Mouse (Mus musculus) thymus, adult 2 months (tissue): ENCODE results near the gene Creld1. TPM values are rescaled to one million over a fixed set of nuclear protein-coding genes. Genes with fewer than 3 reads are reported as not detected.

Experiments
- DNase-seq: peaks from one replicate; pipeline ENCODE4 v3.0.0; 2021
- H3K27ac ChIP-seq: fragments of 200-500 bp; 2 replicates; pipeline ENCODE4 v1.5.1; 2012; ENCODE audit warnings: low read length, control low read depth; ENCODE audit not compliant: control insufficient read depth, insufficient read depth
- H3K27me3 ChIP-seq: fragments of 200-500 bp; 2 replicates; pipeline ENCODE4 v1.6.1; 2012; ENCODE audit warnings: mild to moderate bottlenecking, low read length, moderate library complexity, mixed read lengths; ENCODE audit not compliant: control insufficient read depth, insufficient read depth
- H3K36me3 ChIP-seq: fragments of 200-500 bp; 2 replicates; pipeline ENCODE4 v1.6.1; 2012; ENCODE audit warnings: mild to moderate bottlenecking, low read length, moderate library complexity; ENCODE audit not compliant: control insufficient read depth, insufficient read depth
- H3K4me1 ChIP-seq: fragments of 200-500 bp; replicated peaks from 2 replicates; pipeline ENCODE4 v1.6.1; 2012; ENCODE audit warnings: low read length; ENCODE audit not compliant: control insufficient read depth, insufficient read depth
- H3K4me3 ChIP-seq: fragments of 200-500 bp; 2 replicates; pipeline ENCODE4 v1.5.1; 2012; ENCODE audit warnings: mild to moderate bottlenecking, low read length, control low read depth, moderate library complexity; ENCODE audit not compliant: control insufficient read depth, insufficient read depth
- CTCF ChIP-seq: fragments of 200-500 bp; IDR thresholded peaks from 2 replicates; pipeline ENCODE4 v1.5.1; 2012; ENCODE audit warnings: mild to moderate bottlenecking, control low read depth, low read length, moderate library complexity, borderline replicate concordance; ENCODE audit not compliant: control insufficient read depth, poor library complexity, insufficient read depth; ENCODE audit errors: extremely low read depth
- POLR2A ChIP-seq: fragments of 200-500 bp; IDR thresholded peaks from 2 replicates; pipeline ENCODE4 v1.6.1; 2012; ENCODE audit warnings: mild to moderate bottlenecking, low read length, control low read depth, moderate library complexity; ENCODE audit not compliant: control insufficient read depth, poor library complexity, insufficient read depth; ENCODE audit errors: extremely low read depth
- WGBS: fragments of 180-500 bp; shearing (Covaris S2); methylation state at CpG from one replicate; pipeline ENCODE4 v1.1.7; 2018; 5-methylcytosine and 5-hydroxymethylcytosine counted together
- polyA plus RNA-seq: library from polyadenylated mRNA; depleted of rRNA; stranded (reverse); fragments of >200 nt; gene quantifications from 2 replicates; pipeline ENCODE4 v1.2.3, GENCODE M21; 2012

The Creld1 gene
- polyA plus RNA-seq, 1 experiment = 16.1 TPM

DNA sequence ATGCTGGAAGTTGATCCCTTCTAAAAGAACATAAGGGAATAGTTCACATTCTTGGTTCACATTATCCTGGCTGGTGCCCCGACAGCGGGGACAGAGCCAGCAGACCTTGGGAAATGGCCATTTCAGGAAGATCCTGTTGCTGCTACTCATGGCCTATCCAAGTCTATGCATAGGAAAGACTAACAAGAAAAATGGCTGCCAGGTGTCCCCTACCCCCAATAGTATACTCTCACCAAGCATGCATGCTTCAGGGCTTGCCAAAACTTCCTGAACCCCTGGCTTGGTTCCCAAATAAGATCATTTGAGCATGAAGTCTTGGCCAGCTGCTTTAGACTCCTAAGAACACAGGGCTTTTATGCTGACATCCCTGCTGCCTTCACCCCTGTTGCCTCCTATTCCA, 31.3 kb upstream of the Creld1 start:
- 84% methylated on average over 2 of the region's 2 CpGs for WGBS
- no peak overlapping the region for H3K27ac ChIP-seq
- no peak for TF ChIP-seq POLR2A
- TF ChIP-seq CTCF = no peak
- peaks cover 4% of the 10 kb centered on the region for H3K4me1 ChIP-seq
- H3K27me3 ChIP-seq = no peaks in the 10 kb centered on the region
- no peak for DNase-seq
- no peak overlapping the region for H3K4me3 ChIP-seq
- peaks cover 5% of the 10 kb centered on the region; the same call in 1 of the 2 replicates for H3K36me3 ChIP-seq

DNA sequence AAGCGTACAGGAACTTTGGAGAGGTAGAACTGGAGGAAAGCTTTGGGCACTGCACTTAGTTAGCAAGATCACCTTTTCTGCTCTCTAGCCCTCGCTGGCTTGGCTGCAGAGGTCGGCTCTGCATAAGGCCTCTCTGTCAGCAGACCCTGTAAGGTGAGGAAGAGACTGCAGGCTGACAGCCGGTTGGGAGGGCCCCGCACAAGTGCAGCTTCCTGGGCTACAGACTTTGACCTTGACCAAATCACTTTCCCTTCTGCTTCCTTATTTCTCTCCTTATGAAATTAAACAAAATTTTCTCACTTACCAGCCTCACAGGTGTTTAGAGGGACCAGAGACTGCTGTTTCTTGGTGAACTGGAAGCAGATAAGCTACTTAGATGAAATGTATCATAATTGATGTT, 28.1 kb upstream of the Creld1 start:
- no peaks in the 10 kb centered on the region for H3K27me3 ChIP-seq
- WGBS = 27% methylated on average over 5 of the region's 5 CpGs
- TF ChIP-seq POLR2A = no peak
- TF ChIP-seq CTCF = no peak
- peak overlapping the region; percentile 62; the same call in 1 of the 2 replicates for H3K27ac ChIP-seq
- DNase-seq = peak; percentile 28
- no peaks in the 10 kb centered on the region for H3K36me3 ChIP-seq
- H3K4me1 ChIP-seq = peaks cover 29% of the 10 kb centered on the region
- no peak overlapping the region for H3K4me3 ChIP-seq

DNA sequence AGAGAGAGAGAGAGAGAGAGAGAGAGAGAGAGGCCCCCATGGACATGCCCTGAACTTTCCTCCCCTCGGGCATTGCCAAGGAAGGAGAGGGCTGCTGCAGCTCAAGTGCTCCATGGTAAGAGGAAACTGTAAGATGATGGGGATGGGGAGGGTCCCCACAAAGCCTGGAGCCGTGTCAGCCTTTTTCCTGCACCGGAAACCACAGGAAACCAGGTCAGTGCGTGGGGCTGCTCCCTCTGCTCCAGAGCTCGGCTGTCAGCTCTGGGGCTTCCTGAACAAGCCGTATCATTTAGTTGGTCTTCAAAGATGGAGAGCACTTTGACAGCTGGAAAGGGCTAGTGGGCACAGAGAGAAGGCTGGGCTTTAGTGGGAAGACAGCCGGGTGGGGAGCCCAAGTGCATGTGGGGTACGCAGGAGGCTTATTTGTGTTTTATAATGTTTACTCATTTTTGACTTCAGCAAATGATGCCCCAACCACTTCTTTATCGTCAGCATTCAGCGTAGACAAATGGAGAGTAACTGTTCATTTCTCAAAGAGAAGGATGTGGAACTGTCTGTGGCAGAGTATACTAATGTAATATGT, 25.1 kb upstream of the Creld1 start, which contains the start of gene Il17re:
TSS of gene Il17re (plus strand) at position 533 of the 583 bp plus-strand sequence.
- H3K4me3 ChIP-seq = peak within 1 kb of the TSS; percentile 21
- no peak for TF ChIP-seq POLR2A
- no peak for TF ChIP-seq CTCF
- 8% methylated on average over 10 of the region's 10 CpGs for WGBS

DNA sequence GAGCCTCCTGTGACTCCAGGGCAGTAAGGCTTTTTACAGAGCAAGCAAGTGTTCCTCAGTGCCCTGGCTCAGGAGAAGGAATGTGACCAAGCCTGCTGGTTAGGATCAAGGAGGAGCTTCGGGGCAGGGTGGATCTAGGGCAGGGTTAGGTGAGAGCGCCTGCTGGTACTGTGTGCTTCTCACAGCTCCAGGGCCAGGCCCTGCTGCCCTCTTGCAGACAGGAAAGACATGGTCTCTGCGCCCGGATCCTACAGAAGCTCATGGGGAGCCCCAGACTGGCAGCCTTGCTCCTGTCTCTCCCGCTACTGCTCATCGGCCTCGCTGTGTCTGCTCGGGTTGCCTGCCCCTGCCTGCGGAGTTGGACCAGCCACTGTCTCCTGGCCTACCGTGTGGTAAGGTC, 24.5 kb upstream of the Creld1 start:
- WGBS = 50% methylated on average over 10 of the region's 10 CpGs
- TF ChIP-seq CTCF (no peak), POLR2A (no peak)
- H3K27me3 ChIP-seq = no peaks in the 10 kb centered on the region
- H3K4me3 ChIP-seq = peak overlapping the region; percentile 21
- H3K4me1 ChIP-seq = peaks cover 29% of the 10 kb centered on the region
- DNase-seq = peak; percentile 25
- peak overlapping the region; percentile 82 for H3K27ac ChIP-seq
- no peaks in the 10 kb centered on the region for H3K36me3 ChIP-seq

More for the DNA sequence above, 25.1 kb upstream of the Creld1 start, which contains the start of gene Il17re:
- H3K4me1 ChIP-seq = peaks cover 29% of the 10 kb centered on the region
- peak; percentile 61 for DNase-seq
- no peaks in the 10 kb centered on the region for H3K36me3 ChIP-seq
- peak within 1 kb of the TSS; percentile 82 for H3K27ac ChIP-seq
- H3K27me3 ChIP-seq = no peaks in the 10 kb centered on the region

DNA sequence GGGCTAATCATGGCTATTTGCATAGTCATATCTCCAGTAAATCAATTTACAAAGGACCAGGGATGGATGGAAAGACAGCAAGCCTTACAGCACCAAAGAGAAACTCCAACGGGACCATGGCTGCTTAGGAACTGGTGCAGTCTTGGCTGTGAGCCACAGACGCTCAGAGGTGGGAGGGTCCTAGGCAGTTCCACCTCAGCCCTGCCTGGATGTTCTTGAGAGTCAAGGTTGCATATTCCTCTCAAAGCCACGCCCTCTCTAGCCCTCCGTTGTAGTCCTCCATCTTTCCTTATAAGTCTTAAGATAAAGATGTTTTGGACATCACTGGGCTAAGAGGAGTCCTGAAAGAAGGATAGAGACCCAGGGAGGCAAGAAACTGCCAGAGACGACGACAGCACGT, 19.1 kb upstream of the Creld1 start:
- Histone ChIP-seq H3K4me1 (peaks cover 4% of the 10 kb centered on the region), H3K4me3 (no peak overlapping the region), H3K27ac (no peak overlapping the region), H3K36me3 (no peaks in the 10 kb centered on the region), H3K27me3 (no peaks in the 10 kb centered on the region)
- 91% methylated on average over 7 of the region's 7 CpGs for WGBS
- no peak for TF ChIP-seq CTCF
- no peak for TF ChIP-seq POLR2A
- no peak for DNase-seq

DNA sequence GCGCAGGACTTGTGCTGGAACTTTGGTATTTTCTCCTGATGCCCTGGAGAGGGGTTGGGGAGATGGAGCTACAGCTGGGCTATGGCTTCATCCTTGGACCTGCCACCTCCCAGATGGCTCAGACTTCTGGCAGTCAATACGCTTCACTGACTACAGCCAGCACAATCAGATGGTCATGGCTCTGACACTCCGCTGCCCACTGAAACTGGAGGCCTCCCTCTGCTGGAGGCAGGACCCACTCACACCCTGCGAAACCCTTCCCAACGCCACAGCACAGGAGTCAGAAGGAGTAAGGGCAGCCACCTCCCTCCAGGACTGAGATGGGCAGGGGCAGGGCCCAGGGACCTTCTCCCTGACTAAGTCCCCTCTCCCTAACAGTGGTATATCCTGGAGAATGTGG, 17.5 kb upstream of the Creld1 start:
- Histone ChIP-seq H3K4me3 (no peak overlapping the region), H3K36me3 (no peaks in the 10 kb centered on the region), H3K4me1 (peaks cover 11% of the 10 kb centered on the region), H3K27me3 (no peaks in the 10 kb centered on the region), H3K27ac (no peak overlapping the region)
- no peak for DNase-seq
- TF ChIP-seq CTCF (no peak), POLR2A (no peak)
- 96% methylated on average over 5 of the region's 5 CpGs for WGBS
